Mouse (Mus musculus) thymus, adult 18-20 months (tissue): ENCODE results near the gene Akap8.

ENCODE experiments used
- DNase-seq, 2 experiments: peaks; one replicate each; pipeline ENCODE4 v3.0.0; 2022; ENCODE audit warnings: mixed read lengths in 2 of 2

Gene Akap8

DNA sequence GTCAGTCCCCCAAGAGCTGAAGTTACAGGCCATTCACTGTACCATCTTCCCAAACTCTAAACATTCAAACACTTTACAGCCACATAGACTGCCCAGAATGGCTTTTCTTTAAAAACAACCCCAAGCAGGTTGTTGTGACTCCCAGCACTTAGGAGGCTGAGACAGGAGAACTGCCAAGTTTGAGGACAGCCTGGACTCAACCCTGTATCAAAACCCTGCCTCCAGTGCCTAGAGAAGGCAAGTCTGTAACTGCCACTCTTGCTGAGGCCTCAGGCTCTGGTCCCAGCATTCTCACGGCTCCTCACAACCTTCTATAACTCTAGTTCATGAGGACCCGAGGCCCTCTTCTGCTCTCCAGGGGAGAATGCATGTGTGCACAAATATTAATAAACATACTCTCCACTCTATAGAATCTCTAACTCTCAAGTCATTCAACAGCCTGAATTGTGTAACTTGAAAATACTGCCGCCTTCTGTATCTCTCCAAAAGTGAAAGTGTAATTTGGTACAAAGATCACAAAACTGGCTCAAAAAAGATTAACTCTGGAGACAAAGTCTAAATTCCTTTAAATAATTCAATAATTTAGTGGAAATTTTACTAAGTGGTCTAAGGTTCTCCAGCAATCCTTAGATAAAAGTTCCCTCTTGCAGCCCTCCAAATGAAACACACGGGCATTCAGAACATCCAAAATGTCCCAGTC is 39.3 kb downstream of the Akap8 start:
- no peak for DNase-seq

DNA sequence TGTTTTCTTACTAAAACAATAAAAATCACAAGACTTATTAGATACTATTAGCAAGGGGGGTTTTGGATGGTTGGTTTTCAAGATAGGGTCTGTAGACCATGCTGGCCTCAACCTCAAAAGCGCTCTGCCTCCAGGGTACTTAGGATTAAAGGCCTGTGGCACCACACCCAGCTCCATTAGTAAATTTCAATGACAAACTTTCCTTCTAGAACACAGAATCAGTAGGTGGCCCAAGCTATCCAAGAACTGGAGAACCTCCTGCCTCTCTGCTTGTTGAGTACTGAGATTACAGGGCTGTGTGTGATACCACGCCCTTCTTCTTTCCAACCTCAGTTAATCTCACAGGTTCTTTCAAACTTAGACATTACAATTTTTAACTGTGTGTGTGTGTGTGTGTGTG is 39.9 kb downstream of the Akap8 start:
- no peak for DNase-seq

DNA sequence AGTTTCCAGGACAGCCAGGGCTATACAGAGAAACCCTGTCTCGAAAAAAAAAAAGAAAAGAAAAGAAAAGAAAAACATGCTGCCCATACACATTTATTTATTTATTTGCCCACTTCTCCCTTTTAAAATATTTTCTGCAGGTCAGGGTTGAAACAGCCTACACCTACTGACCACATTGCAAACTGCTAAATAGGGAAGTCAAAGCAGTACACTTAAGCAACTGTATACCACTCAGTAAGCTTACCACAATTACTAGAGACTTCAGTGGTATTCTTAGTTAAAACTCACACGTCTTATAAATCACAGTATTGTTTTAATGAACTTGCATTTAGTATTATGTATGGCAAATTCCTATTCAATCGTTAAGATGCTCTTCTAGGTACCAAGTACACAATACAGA is 40.5 kb downstream of the Akap8 start:
- no peak for DNase-seq

DNA sequence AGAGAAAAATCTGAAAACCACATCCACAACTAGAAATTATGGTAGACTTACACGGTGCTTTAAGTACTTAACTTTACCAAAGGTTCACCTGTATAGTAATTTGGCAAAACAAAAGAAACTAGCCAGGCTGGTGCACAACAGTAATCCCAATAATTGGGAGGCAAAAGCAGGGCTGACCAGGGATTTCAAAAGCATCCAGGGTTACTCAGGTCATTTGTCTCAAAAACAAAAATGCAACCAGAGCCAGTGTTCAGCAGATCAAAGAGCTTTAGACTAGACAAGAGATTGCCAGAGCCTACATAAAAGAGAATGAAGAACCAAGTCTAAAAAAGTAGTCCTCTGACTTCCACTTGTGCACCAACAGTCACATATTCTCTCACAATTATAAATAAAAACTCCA is 43.8 kb downstream of the Akap8 start:
- no peak for DNase-seq

DNA sequence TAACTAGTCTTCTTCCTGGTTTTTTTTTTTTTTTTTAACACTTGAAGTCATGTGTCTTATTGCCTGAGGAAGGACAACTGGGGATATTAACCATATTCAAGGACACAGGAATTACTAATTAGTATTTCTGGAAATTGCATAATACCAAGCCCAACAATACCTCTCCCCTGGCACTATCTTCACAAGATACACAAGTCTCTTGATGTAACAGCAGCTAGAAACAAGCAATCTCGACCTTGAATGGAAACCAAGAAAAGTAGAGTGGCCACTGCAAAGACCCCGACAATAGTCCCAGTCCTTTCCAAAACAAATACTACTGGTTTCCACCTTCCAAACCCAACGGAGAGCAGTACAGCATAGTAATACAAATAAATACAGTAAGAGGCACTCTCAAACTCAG is 45.5 kb downstream of the Akap8 start:
- no peak for DNase-seq

DNA sequence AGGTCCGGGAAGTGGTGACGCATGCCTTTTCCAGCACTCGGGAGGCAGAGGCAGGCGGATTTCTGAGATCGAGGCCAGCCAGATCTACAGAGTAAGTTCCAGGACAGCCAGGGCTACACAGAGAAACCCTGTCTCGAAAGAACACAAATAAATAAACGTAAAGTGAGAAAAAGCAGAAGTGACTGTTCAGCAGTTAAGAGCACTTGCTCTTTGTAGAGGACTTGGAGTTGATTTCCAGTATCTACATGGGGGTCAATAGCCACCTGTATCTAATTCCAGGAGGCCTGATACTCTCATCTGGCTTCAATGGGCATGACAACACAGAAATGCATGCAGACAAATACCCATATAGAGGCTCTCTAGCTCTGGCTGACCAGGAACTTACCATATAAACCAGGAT is 51.9 kb downstream of the Akap8 start:
- DNase-seq: no peak

DNA sequence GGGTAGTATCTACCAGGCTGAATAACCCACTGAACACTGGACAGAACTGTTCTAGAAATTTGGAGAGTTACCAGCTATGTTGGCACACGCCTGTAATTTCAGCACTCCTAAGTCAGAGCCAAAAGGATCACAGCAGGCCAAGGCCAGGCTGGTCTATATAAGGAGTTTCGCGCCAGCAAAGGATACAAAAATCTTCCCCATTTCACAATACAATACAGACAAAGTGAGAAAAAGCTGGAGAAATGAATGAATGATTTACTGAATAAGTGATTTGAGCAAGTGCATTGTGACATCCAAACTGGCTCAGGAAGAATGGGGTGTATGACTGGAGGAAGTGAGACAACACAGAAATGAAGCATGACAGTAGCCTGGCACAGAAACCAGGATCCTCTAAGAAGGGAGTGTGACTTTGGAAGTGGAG is 52.5 kb downstream of the Akap8 start:
- no peak for DNase-seq

DNA sequence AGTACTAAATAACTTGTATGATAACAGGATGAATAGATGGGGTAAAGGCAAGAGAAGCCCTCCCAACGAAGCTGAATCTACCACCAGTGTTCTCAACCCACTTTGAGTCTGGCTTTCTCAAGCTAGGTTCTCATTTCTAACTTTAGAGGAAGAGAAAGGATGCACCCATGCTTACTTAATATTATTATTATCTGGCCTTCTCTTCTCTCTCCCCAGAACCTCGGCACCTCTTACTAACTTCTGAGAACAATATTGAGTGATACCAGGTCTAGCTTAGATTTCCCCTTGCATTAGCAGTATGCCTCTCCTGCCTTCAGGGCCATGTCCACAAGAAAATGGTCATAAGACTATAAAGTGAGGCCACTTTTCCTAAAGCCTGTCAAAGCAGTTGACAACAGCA is 52.9 kb downstream of the Akap8 start:
- no peak for DNase-seq

DNA sequence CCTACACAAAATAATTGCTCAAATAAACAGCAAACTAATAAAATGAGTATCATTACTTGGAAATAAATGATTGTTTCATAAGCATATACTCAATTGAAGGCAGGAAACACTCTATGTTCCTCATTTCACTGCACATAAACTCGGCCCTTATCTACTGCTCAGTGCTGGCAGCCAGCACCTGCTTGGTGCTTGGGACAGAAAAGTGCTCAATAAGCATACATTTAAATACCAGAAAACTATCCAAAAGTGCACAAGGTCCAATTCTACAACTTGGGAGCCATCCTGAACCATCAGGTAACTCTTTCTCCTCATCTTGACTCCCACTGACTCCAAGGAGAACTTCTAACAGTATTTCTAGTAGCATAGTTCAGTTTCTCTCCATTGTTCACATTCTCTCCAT is 53.4 kb downstream of the Akap8 start:
- no peak for DNase-seq

DNA sequence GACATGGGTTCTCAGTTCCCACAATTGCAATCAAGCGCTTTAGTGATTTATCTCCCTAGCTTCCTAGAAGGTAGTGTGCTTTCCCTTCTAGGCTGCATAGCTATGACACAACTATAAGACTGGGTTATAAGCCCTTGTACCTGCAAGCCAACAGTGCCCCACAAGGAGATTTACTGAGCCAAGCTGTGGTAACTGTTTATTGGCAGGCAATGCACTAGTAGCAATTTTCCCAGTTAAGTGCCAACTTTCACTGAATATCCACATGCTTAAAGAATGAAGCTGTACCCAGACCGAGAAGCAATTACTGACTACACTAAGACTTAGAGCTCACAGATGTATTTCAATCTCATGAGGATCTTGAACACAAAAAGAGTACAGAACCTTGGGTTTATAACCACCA is 57.4 kb downstream of the Akap8 start:
- DNase-seq: no peak

DNA sequence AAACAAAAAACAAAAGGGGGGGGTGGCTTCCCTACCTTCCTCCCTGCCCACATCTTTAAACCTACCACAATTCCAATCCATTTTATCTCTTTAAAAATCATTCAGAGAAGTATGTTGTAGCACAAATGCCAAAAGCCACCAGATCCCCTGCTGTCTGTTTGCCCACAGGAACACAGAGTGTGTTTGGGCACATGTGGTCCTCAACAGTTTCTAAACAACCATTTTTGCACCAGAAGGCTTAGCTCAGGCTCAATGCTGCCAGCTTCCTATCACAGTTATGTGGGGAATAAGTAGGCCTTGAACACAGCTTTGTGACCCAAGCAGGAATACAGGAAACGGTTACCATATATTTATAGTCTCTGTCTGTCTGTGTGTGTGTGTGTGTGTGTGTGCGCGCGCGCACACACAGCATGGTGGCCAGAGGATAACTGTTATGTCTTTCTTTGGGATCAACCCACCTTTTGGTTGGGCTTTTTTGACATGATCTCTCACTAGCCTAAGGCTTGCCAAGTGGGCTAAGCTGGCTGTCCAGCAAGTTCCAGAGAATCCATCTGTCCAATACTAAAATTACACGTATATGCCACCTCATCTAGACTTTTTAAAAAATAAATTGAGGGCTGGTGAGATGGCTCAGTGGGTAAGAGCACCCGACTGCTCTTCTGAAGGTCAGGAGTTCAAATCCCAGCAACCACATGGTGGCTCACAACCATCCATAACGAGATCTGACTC is 58.0 kb downstream of the Akap8 start:
- no peak for DNase-seq

DNA sequence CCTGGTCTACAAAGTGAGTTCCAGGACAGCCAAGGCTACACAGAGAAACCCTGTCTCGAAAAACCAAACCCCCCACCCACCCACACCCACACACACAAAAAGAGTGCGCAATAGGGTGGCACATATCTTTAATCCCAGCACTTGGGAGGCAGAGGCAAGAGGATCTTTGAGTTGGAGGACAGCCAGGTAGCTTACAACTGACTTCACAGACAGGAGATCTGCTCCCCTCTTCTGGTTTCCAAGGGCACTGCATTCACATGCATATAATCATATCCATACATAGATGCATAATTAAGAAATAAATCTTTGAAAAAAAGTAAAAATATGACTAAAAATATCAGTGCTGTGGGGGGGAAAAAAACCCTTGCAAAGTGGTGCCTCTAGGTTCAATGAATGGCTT is 62.2 kb downstream of the Akap8 start:
- DNase-seq: no peak

DNA sequence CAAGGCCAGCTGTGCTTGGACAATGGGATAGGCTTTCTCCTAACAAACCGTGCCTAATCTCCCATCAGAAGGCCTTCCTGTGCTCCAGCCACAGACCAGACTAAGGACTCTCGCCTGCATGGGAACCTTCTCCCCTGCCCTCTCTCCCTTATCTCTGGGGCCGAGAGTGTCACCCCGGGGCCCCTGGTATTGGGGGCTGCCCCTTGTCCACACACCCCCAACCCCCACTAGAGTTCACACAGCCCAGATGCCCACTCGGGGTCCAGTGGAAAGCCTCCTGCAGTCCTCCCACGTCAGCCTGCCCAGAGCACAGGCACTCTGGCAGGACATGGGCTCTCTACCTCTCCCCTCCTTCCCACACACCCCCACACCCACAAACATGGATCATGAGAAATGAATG is 63.1 kb downstream of the Akap8 start:
- no peak for DNase-seq

DNA sequence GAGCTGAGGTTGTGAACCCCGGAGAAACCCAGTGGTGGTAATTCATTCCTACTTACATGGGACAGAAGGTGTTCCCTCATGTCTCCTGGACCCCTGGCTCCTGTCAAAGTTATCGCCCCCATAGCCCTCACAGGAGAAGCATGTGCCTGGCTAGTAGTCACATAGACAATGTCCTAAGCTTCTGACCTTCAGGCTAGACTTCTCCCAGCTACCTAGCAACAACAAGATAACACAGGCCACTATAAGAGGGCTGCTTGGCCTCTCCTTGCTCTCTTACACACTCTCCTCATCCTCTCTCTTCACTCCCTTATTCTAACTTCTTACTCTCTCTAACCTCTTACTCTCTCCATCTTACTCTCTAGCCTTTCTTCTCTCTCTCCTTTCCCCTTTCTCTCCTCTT is 63.6 kb downstream of the Akap8 start:
- no peak for DNase-seq

DNA sequence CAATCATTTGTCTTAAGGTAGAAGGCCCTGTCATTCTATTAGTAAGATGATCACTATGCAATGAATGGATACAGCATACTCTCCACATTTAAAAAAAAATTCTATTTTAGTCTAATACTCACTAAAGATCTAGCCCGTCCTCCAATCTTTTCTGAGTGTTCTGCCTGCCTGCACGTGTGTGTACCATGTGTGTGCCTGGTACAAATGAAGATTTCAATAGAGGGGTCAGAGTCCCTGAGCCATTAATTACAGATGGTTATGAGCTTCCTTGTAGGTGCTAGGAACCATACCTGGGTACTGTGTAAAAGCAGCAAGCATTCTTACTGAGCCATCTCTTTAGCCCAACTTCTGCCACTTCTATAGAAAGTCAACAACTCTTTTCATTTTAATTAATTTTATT is 64.1 kb downstream of the Akap8 start:
- no peak for DNase-seq
